Mouse (Mus musculus): Measurements from ENCODE around the gene Tmem252.

DNA sequence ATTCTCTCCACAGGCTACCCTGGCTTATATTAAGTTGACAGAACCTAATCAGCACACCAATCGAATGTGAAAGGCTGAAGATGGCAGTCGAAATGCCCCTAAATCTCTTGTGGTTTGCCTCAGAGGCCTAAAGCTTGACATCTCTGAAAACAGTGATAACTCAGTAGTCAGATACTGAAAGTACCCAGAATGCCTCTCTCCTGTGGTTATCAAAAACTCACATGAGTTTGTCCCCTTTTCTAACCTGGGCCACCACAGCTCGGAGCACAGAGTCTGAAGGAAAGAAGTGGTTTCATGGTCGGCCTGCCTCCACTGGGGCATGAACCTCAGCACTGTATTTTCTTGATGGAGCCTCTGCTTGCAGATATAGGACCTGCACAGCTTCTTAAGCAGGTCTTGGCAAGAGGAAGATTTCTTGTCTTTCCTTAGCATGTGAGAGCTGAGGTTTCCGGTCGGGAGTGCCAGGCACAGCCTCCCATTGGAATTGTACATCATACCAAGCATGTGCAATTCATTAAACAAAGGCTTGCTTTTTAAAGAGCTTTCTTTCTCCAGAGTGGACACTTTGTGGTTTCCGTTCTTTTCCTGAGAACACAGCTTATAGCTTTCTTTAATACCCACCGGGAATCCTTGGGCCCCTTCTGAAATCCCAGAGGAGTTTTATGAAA lies 27.5 kb upstream of the Tmem252 start:
- TF ChIP-seq CTCF (IDR thresholded peaks at IDR 0.05; ENCODE audit: low read depth, low read length), result no peak
- TF ChIP-seq TAL1 (conservative IDR thresholded peaks at IDR 0.05; ENCODE audit: low read depth, low read length), result no peak
